Mouse (Mus musculus) olfactory bulb, adult 2 months (tissue): Measurements from ENCODE around the gene Adat1.

Experiments used
- CTCF ChIP-seq: fragments of 200-500 bp; IDR thresholded peaks from 2 replicates; pipeline ENCODE4 v1.5.1; 2012; ENCODE audit warnings: low read depth, mild to moderate bottlenecking, low read length, moderate library complexity; ENCODE audit not compliant: insufficient read depth
- POLR2A ChIP-seq: fragments of 200-500 bp; IDR thresholded peaks from 2 replicates; pipeline ENCODE4 v1.6.1; 2012; ENCODE audit warnings: mild to moderate bottlenecking, low read depth, low read length, moderate library complexity; ENCODE audit not compliant: insufficient read depth

GRCm38 (mm10) chr8:111943544-111943943 lies 48.6 kb downstream of the Adat1 start:
- no peak for TF ChIP-seq POLR2A
- TF ChIP-seq CTCF: no peak
